Mouse (Mus musculus): ENCODE measurements at regions not wholly inside any gene's neighbourhood (a gene's known extent, or its start where the extent isn't known, plus 50 kb on each side); places are given as distances from the start of the nearest gene placed in this dataset.
"Not testable (repeated sequence)": the region's sequence is repeated elsewhere in the genome, so short reads cannot be mapped to it uniquely, and the experiment has no call there.

DNA sequence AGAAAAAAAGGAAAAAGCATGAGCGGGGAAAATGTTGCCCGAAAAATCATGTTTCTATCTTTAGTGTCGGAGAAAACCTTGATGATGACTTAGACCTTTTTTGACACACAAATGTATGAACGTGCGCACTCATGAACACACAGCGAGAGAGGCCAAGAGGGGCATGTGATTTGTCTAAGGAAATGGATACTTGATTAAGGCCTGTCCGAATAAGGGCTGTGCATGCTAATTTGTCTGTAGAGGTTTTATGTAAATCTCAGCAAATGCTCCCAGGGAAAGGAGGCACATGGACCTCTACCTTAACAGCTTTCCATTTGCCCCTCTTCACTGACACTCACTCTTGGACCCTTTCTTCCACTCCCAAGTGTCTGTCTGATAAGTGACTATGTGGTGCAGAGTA, 182.5 kb upstream of the Rgma start:
- no peak for DNase-seq (ENCODE audit: low spot score in 2 of 2)

DNA sequence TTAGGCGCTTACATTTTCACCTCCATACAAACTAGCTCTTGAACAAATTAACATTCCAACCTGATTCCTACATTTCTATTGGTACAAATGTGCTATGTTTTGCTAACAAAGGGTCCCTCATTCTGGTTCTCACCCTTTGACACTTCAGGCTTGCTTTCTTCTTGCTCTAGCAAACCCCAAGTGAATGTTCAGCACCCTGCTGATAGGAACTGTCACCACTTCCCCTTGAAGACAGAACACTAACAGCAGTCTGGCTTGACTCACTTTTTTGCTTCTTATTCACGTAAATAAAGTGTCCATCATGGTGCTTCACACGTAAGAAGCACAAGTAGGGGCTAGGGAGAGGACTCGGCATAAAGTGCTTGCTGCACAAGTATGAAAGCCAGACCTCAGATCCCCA, 180.0 kb upstream of the Rgma start:
- no peak for DNase-seq (ENCODE audit: low spot score in 2 of 2)

DNA sequence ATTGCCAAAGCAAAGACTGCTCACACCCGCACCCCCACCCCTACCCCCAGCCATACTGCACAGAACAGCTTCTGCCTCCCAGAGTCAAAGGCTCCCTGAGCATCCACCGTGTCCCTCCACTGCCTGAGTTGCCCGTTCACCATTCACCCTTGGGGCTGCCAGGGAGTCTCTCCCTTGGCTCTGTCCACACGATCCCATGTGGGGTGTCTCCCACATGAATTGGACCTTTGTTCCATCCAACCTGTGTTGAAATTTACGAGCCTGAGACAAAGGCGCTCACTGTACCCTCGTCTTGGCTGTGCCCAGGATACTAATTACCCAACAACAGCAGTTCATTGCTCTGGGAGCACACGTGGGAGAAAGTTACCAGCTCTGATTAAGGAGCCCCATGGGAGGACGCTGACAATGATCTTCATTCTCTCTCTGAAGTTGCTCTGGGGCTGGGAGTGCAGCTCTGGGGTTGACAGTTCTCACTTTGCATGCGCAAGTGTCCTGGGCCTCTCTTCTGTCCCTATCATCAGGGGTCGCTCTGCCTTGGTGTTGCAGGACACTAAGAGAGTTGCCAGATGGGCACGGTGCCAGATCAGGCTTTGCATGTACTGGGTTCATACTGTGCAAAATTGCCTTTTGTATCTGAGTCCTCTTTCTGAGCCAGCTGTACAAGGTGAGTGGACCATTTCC, 178.3 kb upstream of the Rgma start:
- DNase-seq (ENCODE audit: low spot score in 2 of 2): no peak

DNA sequence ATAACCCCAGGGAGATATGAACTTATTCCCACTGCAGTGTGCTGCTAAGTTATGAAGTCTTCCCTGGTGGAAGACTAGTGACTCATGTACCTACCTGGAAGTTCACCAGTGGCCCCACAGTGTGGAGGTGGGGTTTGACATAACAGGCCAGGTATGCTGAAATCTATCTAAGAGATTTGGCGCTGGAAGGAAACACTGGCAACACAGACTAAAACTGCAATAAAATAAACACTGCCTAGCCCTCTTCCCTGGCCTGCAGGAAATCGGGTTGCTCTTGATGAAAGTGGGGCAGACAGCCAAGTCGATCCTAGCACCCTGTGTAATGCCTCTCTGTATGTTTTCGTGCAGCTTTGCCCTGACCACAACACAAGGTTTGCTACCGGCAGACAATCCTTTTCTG, 177.2 kb upstream of the Rgma start:
- no peak for DNase-seq (ENCODE audit: low spot score in 2 of 2)

DNA sequence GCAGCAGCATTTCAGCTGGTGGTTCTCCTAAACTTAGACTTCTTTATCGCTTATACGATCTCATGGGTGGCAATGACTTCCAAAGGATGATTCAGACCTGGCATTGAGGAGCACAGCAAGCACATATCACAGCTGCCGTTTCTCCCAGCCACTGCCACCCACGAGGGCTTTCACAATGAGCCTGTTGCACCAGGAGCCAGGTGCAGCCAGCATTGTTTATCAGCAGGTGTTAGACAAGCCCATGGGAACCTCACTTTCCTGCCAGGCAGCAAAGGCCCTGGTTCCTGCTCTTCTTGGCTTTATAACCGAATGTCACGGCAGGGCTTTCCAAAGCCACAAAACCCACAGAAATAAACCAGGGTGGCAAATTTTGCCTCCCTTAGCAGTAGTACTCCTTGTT, 175.3 kb upstream of the Rgma start:
- DNase-seq (ENCODE audit: low spot score in 2 of 2): no peak

DNA sequence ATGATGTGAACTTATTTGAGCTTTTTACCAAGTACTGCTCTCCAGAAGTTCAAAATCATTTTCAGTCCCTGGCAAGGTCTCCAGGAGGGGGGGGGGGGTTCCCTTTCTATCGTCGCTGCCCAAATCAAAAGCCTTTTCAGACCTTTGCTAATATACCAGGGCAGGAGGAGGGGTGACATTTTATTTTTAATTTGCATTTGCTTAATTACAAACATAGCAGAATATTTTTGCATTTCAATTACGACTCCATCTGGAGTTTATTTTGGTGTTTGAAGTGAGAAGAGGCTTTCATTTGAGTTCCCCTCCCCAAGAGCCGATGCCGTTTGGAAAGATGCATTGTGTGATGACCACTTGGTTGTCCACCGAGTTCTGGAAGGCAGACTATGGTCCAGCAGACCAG, 174.0 kb upstream of the Rgma start:
- DNase-seq (ENCODE audit: low spot score in 2 of 2): no peak

DNA sequence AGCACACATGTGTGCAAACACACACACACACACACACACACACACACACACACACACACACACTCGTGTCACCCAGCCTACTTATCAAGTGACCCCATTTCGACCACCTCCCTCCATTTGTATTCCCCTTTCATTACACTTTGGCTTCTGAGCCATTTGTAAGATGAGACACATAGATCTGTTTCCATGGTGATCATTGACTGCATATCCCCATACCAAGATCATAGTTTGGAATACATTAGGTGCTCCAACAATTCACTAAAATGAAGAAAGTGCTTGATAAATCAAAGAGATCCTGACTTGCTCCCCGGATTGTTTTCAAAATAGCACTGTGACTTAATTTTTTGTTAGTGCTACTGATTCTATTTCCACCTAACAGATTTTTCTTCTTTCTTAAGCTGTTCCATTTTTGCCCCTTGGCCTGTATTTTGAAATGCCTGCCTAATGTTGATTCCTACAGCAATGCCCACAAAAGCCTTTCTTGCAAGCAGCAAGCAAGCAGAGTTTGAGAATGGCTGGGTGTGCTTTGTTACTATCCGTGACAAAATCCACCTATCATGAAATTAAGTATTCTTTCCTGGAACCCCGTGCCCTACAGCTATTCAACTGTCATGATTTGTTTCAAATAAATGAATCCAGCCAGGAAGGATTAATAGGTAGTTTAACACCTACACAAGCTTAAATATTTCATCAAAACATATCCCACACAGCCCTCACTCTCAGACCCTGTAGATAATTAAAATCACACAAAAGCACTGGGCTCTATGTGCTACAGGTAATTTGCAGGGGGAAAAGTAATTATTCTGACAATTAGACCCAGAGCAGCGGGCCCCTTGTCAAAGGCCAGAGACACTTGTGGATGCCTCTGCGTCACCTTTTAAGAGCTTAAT, 168.1 kb upstream of the Rgma start:
- DNase-seq (ENCODE audit: low spot score in 2 of 2): no peak

DNA sequence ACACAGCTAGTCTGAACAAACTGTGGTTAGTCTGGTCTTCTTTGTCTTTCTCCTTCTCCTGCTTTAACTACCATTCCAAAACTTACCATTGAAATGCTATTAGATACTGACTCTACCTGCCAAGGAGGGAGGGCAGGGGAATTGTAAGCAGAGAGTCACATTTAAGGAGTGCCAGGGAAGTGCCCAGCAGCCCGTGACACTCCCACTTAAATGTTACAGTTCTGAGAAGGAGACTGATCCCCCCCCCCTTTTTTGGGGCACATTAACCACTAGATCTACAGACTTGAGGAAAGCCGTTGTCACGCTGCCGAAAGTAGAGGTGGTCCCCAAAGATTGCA, 166.9 kb upstream of the Rgma start:
- DNase-seq (ENCODE audit: low spot score in 2 of 2): no peak

DNA sequence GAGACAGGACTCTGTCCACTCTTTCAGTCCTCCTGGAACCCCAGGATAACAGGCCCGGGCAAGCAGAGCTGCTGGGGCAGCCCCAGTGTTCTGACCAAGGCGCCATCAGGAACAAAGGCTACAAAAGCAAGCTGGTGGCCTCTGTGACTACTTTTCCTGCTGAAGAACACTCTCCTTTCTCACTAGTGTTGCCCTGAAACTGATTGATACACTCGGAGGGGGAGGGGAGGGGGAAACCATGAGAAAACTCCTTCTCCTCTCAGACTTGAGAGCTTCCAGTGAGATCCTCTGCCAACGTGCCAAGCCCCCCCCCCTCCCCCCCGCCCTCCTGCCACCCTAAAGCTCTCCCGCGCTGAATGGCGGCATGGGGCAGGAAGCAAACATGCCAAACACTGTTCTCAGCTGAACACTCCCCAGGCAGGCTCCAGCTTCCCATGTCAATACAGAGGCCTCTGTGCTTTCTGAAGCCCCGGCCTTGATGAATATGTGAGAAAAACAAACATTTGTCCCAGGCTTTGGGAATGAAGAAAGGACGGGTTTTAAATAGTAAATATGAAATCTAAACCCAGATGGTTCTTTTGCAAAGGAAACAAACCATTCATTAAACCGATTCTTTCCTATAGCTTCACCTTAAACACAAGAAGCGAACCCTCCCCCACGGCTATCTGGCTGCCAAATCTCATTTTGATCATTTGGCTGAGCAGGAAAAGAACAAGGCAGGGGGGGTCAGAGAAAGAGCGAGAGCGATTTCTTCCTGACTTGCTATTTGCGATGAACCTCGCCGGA, 166.3 kb upstream of the Rgma start:
- DNase-seq (ENCODE audit: low spot score in 2 of 2): peak in 1 of 2 experiments; percentile 18

DNA sequence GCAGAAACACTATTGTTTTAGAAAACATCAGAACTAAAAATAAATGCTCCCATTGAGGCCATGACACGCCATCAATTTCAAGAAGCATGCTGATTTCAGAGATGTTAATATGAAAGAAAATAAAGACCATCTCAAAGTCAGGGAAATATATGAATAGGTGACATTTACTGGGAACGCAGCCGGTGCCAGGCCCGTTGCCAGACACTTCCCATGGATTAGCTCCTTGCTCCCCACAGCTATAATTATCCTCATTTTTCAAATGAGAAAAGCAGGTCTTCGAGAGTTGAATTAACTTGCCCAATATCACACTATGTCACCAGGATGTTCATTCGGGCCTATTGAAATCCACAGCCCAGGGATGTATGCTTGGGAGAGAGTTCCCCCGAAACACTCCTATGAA, 165.2 kb upstream of the Rgma start:
- no peak for DNase-seq (ENCODE audit: low spot score in 2 of 2)

DNA sequence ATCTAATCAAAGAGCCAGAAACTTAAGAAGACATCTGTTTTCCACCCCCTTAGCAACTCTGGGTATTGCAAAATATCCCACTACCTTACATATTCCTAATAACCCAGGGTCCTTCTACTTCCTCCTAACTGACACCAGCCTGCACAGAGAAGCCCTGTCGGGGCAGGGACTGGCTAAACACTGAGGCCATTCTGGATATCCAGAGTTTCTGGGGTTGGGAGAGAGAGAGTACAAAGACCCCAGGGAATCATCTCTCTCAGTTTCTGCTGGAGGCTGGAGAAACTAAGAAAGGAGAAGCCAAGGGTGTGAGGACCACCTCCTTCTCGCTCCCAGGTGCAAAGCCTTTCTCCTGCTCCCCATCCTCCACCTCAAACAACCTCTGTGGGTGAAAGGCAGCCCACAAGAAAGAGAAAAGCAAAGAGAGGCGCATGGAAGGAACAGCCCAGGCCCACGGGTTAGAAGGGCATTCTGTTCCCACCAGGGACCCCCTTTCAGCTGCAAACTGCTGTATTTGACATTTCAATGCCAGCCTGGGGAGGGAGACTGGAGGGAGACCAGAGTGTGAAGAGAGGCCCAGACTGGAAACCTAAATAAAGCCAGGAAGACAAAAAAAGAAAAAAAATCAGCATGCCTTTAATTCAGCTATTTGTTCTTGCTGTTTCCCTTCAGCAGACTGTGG, 152.9 kb upstream of the Rgma start:
- no peak for DNase-seq (ENCODE audit: low spot score in 2 of 2)

DNA sequence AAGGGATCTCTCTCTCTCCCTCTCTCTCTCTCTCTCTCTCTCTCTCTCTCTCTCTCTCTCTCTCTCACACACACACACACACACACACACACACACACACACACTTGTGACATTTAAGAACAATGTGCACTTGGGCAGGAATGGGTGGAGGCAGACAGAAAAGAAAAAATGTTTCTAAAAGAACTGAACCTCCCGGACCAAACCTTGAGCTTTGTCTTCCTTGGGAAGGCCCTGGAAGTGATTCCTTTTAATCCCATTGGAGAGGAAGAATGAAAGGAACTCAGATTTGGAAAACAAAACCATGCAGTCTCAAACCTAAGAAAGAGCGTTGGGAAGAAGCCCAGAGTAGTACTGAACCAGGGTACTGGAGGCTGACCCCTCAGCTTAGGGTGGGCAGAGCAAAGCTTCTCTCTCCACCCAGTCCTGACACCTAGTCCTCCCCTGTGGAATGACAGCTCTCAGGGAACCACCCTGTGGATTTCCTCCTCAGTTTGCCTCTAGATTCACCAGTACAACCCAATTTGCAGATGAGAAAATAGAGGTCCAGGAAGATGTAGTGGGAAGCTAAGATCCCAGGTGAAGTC, 152.3 kb upstream of the Rgma start:
- DNase-seq (ENCODE audit: low spot score in 2 of 2): no peak

DNA sequence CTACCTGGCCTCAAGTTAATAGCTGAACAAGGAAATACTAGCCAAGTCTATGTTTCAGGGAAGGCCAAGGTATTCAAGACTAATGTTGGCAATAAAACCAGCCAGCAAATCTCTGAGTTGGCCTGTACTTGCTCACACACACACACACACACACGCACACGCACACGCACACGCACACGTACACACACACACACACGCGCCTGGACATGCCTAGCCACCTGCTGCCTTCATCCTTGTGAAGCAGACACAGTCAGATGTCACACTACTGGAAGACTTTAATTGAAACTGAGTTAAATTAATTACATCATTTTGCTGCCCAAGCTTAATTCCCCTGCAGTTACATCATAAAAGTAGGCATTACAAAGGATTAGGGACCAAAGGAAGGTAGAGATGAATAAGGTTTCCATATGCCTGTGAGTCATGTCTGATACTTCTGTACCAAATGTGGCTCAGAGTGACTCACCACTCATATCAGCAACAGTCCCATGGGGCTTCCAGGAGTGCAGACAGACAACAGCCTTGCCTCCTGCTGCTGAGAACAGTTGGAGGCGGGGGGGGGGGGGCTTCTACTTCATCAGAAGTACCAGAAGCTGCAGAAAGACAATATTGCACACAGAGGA, 141.7 kb upstream of the Rgma start:
- no peak for DNase-seq (ENCODE audit: low spot score in 2 of 2)

DNA sequence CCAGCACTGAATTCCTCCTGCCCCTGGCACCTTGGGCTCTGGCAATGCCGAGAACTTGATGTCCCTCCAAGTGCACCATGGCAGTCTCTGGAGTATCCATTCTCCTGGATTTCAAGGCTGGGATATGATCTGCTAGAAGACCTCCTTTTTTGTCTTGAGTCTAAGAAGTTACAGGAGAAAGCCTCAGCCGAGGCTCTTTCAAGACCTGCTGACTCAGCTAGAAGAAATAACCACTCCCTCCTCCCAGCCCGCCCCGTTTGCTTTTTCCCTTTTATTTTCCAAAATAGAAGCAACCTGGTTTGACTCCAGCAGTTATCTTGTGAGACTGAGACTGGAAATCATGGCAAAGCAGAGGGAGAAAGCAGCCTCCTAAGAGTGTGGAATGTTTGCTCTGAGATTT, 136.8 kb upstream of the Rgma start:
- DNase-seq (ENCODE audit: low spot score in 2 of 2): no peak

DNA sequence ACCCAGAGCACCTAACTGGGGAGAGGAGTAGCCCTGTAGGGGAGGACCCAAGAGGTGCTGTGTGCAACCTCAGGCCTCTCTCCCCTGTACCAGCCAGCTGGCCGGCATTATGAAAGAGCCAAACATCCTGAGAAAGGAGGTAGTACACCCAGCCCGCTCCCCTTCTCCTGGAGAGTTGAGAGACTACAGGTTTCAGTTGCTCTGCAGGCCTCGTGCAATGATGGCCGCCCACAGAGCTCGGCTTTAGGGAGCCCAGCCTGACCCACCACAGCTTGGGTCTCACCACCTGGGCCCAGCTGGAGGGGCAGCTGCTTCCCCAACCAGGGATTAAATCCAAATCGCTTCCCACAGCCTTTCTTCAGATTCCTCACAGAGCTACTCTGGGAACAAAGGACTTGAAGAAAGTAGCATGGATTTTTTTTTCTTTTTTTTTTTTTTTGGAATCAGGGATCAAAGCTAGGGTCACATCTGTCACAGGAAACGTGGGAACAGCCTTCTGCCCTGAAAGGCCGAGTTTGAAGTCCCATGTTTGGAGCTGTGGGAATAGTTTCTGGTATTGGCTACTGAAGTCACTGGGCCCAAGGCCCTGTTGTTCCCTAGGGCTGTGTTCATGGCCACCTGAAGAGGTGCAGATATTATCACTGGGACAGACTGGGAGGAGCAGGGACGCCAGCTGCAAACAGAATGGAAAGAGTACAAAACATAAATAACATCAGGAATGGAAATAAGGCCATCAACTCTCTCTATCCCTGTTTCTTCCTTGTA, 131.5 kb upstream of the Rgma start:
- no peak for DNase-seq (ENCODE audit: low spot score in 2 of 2)

DNA sequence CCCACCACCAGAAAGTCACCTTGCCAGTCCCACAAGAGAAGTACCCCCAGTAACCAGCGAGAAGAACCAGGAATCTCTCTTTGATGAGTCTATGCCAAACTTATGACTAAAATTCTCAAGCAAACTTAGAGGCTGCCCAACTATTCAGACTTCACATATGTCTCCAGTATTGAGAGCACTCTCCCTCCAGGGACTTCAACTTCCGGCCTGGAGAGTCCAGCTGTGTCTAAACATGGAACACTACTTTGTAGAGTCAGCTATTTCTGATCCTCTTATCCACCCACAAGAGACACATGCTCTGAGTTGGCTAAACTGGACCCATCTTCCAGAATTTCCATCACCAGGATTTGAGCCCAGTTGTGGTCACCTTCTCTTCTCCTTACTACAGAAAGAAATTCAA, 129.9 kb upstream of the Rgma start:
- no peak for DNase-seq (ENCODE audit: low spot score in 2 of 2)

DNA sequence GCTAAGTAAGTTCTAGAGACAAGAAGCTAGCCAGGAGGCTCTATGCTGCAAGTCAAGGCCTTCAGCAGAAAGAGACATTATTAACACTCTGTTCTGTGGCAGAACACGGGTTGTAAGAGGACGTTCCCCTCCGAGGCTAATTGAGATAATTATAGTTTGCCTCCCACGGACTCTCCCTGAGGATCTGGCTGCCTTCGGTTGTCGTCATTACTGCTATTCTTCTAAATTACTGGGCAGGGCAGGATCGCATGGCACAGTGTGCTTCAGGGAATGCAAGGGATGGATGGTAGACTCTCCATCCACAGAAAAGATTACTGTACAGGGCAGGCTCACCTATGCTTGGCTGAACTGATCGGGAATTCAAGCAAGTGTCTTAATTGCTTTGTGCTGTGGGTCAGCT, 124.7 kb upstream of the Rgma start:
- DNase-seq (ENCODE audit: low spot score in 2 of 2): no peak

DNA sequence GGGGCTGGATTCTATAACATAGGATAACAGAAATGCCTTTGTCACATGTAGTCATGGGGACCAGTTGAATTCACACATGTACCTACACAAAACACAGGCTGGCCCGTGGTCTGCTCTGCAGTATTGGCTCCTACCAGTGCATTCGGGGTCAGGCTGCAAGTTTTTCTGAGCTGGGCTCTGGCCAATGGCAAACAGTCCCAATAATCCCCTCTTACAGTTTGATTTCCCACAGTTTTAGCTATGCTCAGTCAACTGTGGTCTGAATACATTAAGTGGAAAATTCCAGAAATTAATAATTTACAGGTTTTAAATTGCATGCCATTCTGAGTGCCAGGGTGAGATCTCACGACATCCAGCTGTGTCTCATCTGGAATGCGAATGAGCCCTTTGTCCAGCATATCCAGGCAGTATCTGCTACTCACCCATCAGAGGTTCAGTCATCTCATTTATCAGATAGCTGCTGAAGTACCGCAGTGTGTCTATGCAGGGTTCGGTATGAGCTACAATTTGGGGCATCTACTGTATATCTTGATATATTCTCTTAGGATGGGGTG, 124.0 kb upstream of the Rgma start:
- DNase-seq (ENCODE audit: low spot score in 2 of 2): no peak

DNA sequence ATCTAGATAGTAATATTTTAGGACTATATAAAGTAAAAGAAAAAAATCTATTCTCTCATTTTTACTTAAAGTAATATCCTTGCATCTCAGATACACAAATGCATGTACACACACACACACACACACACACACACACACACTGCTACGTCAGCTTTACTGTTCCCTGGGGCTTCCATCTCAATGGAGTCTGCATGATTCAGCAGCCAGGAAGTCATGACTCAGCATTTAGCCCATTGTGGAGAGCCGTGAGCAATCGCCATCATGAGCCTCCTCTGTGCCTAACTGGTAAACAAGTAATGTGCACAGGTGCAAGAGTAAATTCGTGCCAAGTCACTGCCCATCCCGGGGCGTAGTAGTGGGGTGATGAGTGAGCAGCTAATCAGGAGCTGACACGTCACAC, 120.3 kb upstream of the Rgma start:
- not testable (repeated sequence) for DNase-seq (ENCODE audit: low spot score in 2 of 2)

DNA sequence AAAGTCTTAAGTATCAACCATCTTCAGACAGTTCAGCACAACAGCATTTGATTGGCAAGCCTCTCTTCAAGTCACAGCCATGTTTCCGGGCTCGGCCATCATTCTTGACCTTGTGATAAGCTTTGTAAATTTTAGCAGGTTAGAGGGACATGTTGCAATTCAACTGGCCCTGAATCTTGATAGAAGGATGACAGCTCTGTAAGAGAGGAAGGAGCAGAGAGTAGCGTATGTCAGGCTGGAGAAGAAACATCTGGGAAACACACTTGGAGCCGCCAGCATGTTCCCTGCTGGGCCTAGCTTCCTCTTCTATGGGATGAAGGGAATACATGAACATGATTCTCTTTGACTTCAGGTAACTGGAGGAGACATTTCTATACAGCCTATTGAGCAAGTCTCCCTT, 115.2 kb upstream of the Rgma start:
- no peak for DNase-seq (ENCODE audit: low spot score in 2 of 2)

Data from urinary bladder, adult 18-20 months (tissue).